In the genomic region with DNA sequence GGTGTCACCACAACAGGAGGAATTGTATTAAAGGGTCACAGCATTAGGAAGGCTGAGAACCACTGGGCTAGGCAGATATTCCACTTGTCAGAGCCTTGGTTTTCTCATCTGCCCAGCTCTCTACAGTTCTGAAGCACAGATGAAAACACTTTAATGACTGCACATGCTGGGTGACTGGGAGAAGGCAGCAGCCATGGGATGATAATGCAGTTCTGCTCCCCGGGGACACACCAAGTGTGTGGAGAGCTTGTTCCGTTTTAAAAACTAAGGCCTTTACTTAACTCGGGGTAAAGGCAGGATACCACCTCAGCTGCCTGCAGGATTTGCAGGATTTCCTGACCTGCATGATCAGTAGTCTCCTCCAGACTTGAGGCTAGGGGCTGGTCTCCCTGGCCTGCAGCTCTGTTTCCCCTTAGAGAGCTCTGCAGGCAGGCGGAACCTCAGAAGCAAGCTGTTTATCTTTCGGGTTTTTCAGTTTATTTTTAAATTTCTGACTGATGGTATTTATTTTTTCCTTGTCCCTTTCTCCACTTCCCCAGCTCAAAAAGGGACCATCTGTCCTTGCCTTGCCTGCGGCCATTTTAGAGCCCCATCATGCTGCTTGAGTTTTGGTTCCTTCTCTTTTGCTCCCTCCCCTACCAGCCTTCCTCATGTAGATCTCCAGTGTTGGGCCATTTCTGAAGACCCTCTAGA, we compare ENCODE assay signal across 12 mouse cellular contexts. TPM values are rescaled to one million over a fixed set of nuclear protein-coding genes. Genes with fewer than 3 reads are reported as not detected.
DNase-seq lines count a peak whose midpoint lies in the region; ATAC-seq and TF ChIP-seq lines count a peak whose summit lies in the region.
"Had no signal": no experiment of that assay in that cellular context is flagged by ENCODE, and none has a peak within 500 bp of the region (broad histone marks: within the 10 kb centered on the region; RNA-seq: fewer than 3 reads in every experiment).

No protein-coding gene starts in this region.

- H3K4me2 ChIP-seq in embryonic facial prominence, embryonic 14.5 days (ENCODE audit: low read depth, low read length): no peak overlapping the region
- no peak overlapping the region for H3K4me2 ChIP-seq in liver, embryonic 13.5 days

- TF ChIP-seq CTCF in cerebellum, adult 2 months (IDR thresholded peaks at IDR 0.05; ENCODE audit: borderline replicate concordance, insufficient read depth, low read depth, low read length): no peak
- no peak for TF ChIP-seq CTCF in layer of hippocampus, adult 2 months (conservative IDR thresholded peaks at IDR 0.05)

- no peak for TF ChIP-seq POLR2A in cerebellum, adult 2 months (IDR thresholded peaks at IDR 0.05; ENCODE audit: borderline replicate concordance, insufficient read depth, low read length)

- H3K27ac ChIP-seq in cerebellum, adult 2 months (ENCODE audit: insufficient read depth, low read length): peak overlapping the region; percentile 50
- peak overlapping the region; percentile 90 for H3K27ac ChIP-seq in layer of hippocampus, adult 2 months
- peak overlapping the region; percentile 69 for H3K27ac ChIP-seq in embryonic facial prominence, embryonic 14.5 days (replicated peaks; ENCODE audit: low read depth, low read length)
- H3K27ac ChIP-seq in liver, embryonic 13.5 days: peak overlapping the region; percentile 41

- no peak overlapping the region for H3K9ac ChIP-seq in embryonic facial prominence, embryonic 14.5 days (ENCODE audit: low read depth, low read length)
- no peak overlapping the region for H3K9ac ChIP-seq in liver, embryonic 13.5 days

- no peaks in the 10 kb centered on the region for H3K9me3 ChIP-seq in embryonic facial prominence, embryonic 14.5 days (ENCODE audit: control insufficient read depth, low read length)
- no peaks in the 10 kb centered on the region for H3K9me3 ChIP-seq in liver, embryonic 13.5 days (replicated peaks)

- ATAC-seq in embryonic facial prominence, embryonic 14.5 days (ENCODE audit: low read depth): no peak
- no peak for ATAC-seq in liver, embryonic 13.5 days (ENCODE audit: low read depth)

- peaks cover 34% of the 10 kb centered on the region for H3K4me1 ChIP-seq in cerebellum, adult 2 months (ENCODE audit: control insufficient read depth, insufficient read depth, low read length)
- H3K4me1 ChIP-seq in embryonic facial prominence, embryonic 14.5 days (ENCODE audit: control insufficient read depth, insufficient read depth, low read length): peaks cover 52% of the 10 kb centered on the region
- H3K4me1 ChIP-seq in liver, embryonic 13.5 days (replicated peaks): peaks cover 69% of the 10 kb centered on the region

- no peak overlapping the region for H3K4me3 ChIP-seq in cerebellum, adult 2 months (replicated peaks; ENCODE audit: insufficient read depth, low read depth, low read length)
- peak overlapping the region; percentile 18; the same call in 1 of the 2 replicates for H3K4me3 ChIP-seq in layer of hippocampus, adult 2 months
- H3K4me3 ChIP-seq in embryonic facial prominence, embryonic 14.5 days (ENCODE audit: low read depth, low read length): no peak overlapping the region
- no peak overlapping the region for H3K4me3 ChIP-seq in liver, embryonic 13.5 days (replicated peaks)

- no peaks in the 10 kb centered on the region for H3K27me3 ChIP-seq in cerebellum, adult 2 months (ENCODE audit: control insufficient read depth, insufficient read depth, low read length)
- no peaks in the 10 kb centered on the region for H3K27me3 ChIP-seq in embryonic facial prominence, embryonic 14.5 days (replicated peaks; ENCODE audit: control insufficient read depth, insufficient read depth, low read length)
- H3K27me3 ChIP-seq in liver, embryonic 13.5 days: no peaks in the 10 kb centered on the region

- DNase-seq in cerebellum, adult 2 months: no peak
- DNase-seq in cerebellum, postnatal 36 days: no peak
- DNase-seq in layer of hippocampus, adult 2 months (ENCODE audit: low spot score in 2 of 2): no peak
- no peak for DNase-seq in layer of hippocampus, postnatal 10 days (ENCODE audit: low spot score in 2 of 2)
- peak; percentile 24 for DNase-seq in embryonic facial prominence, embryonic 14.5 days (ENCODE audit: low spot score)
- no peak for DNase-seq in liver, embryonic 13.5 days
- DNase-seq in urinary bladder, postnatal 36 days (ENCODE audit: low spot score in 2 of 2): no peak
- no peak for DNase-seq in spleen, postnatal 4 days (ENCODE audit: low spot score in 2 of 2)
- DNase-seq: cerebellum, postnatal 14 days had no signal

- no peaks in the 10 kb centered on the region for H3K36me3 ChIP-seq in embryonic facial prominence, embryonic 14.5 days (ENCODE audit: control insufficient read depth, insufficient read depth, low read length)
- no peaks in the 10 kb centered on the region for H3K36me3 ChIP-seq in liver, embryonic 13.5 days

- WGBS in cerebellum, adult 2 months: 34% methylated on average over 6 of the region's 6 CpGs
- WGBS in embryonic facial prominence, embryonic 14.5 days: 40% methylated on average over 6 of the region's 6 CpGs
- 29% methylated on average over 6 of the region's 6 CpGs for WGBS in liver, embryonic 13.5 days (ENCODE audit: insufficient replicate concordance)

RNA-seq across cellular contexts. Expression of a gene that starts 20.5 kb away (rescaled TPM):
- 222 and 224 TPM in 2 replicates for polyA plus RNA-seq in cerebellum, adult 2 months (2012; rRNA removed)
- 100 to 1,000 TPM; 505 to 510 TPM for total RNA-seq in layer of hippocampus, adult 2 months (2021)
- 100 to 1,000 TPM; 208 to 249 TPM for total RNA-seq in layer of hippocampus, postnatal 10 days (2021)
- polyA plus RNA-seq in embryonic facial prominence, embryonic 14.5 days (2014; fragmentation: Nextera tagmentation; extraction: Ambion mirVana): 17.2 and 18.3 TPM in 2 replicates
- polyA plus RNA-seq in liver, embryonic 13.5 days (2015; fragmentation: Nextera tagmentation; extraction: Ambion mirVana): 3.5 and 5.2 TPM in 2 replicates

RNA-seq across cellular contexts. Expression of a gene that starts 32.5 kb away (rescaled TPM):
- not detected in 2 replicates for polyA plus RNA-seq in cerebellum, adult 2 months (2012; rRNA removed)
- total RNA-seq in layer of hippocampus, adult 2 months (2021): under 1 TPM; 0.47 to 0.72 TPM
- total RNA-seq in layer of hippocampus, postnatal 10 days (2021): 1 to 10 TPM in 1 of 2 experiments, not detected in 1; 1.1 TPM
- polyA plus RNA-seq in embryonic facial prominence, embryonic 14.5 days (2014; fragmentation: Nextera tagmentation; extraction: Ambion mirVana): not detected in 2 replicates
- not detected in 2 replicates for polyA plus RNA-seq in liver, embryonic 13.5 days (2015; fragmentation: Nextera tagmentation; extraction: Ambion mirVana)
- polyA plus RNA-seq: neural tube, embryonic 14.5 days had no signal

RNA-seq across cellular contexts. Expression of a gene that starts 35.8 kb away (rescaled TPM):
- polyA plus RNA-seq in cerebellum, adult 2 months (2012; rRNA removed): 0.10 and 0.25 TPM in 2 replicates
- not detected for total RNA-seq in layer of hippocampus, adult 2 months (2021)
- total RNA-seq in layer of hippocampus, postnatal 10 days (2021): under 1 TPM in 1 of 2 experiments, not detected in 1; 0.94 TPM
- polyA plus RNA-seq in embryonic facial prominence, embryonic 14.5 days (2014; fragmentation: Nextera tagmentation; extraction: Ambion mirVana): 0.51 and 0.58 TPM in 2 replicates
- not detected in 2 replicates for polyA plus RNA-seq in liver, embryonic 13.5 days (2015; fragmentation: Nextera tagmentation; extraction: Ambion mirVana)
- polyA plus RNA-seq: neural tube, embryonic 14.5 days had no signal

RNA-seq across cellular contexts. Expression of a gene that starts 43.3 kb away (rescaled TPM):
- polyA plus RNA-seq in cerebellum, adult 2 months (2012; rRNA removed): 19.2 and 21.3 TPM in 2 replicates
- total RNA-seq in layer of hippocampus, adult 2 months (2021): 10 to 100 TPM; 17.7 to 19.2 TPM
- 10 to 100 TPM; 25.0 to 25.6 TPM for total RNA-seq in layer of hippocampus, postnatal 10 days (2021)
- polyA plus RNA-seq in embryonic facial prominence, embryonic 14.5 days (2014; fragmentation: Nextera tagmentation; extraction: Ambion mirVana): 9.2 and 9.5 TPM in 2 replicates
- polyA plus RNA-seq in liver, embryonic 13.5 days (2015; fragmentation: Nextera tagmentation; extraction: Ambion mirVana): 1.3 and 1.5 TPM in 2 replicates

RNA-seq across cellular contexts. Expression of a gene that starts 50.4 kb away (rescaled TPM):
- not detected in 2 replicates for polyA plus RNA-seq in cerebellum, adult 2 months (2012; rRNA removed)
- total RNA-seq in layer of hippocampus, adult 2 months (2021): not detected
- not detected for total RNA-seq in layer of hippocampus, postnatal 10 days (2021)
- polyA plus RNA-seq in embryonic facial prominence, embryonic 14.5 days (2014; fragmentation: Nextera tagmentation; extraction: Ambion mirVana): 1.1 and 2.7 TPM in 2 replicates
- polyA plus RNA-seq in liver, embryonic 13.5 days (2015; fragmentation: Nextera tagmentation; extraction: Ambion mirVana): not detected in 2 replicates
- total RNA-seq: left cerebral cortex, postnatal 10 days had no signal
- polyA plus RNA-seq: neural tube, embryonic 14.5 days; testis, adult 2 months had no signal

Comparison
In these comparisons a context has a peak if more than half of its experiments do, and no peak if none do; other contexts are left out.
1. RNA of a gene that starts 20.5 kb away (polyA plus RNA-seq): 222 to 224 TPM in cerebellum, adult 2 months; 17.2 to 18.3 TPM in embryonic facial prominence, embryonic 14.5 days and 3.5 to 5.2 TPM in liver, embryonic 13.5 days; every median in the first group is over 10 times any median in the second.
2. Peak in every context shown above with its lines, with median percentiles within 50 percentile points of each other: H3K27ac ChIP-seq.